Mouse (Mus musculus) sigmoid colon, adult 10 weeks (tissue): ENCODE results near the gene Cxcl1. TPM values are rescaled to one million over a fixed set of nuclear protein-coding genes. Genes with fewer than 3 reads are reported as not detected.

Experiments
- polyA plus RNA-seq: library from polyadenylated mRNA; stranded (reverse); fragments of 350-450 nt; fragmentation: Illumina TruSeq; extraction: RNeasy Lipid Tissue Mini Kit (QIAGEN cat#74804); gene quantifications from one replicate; pipeline ENCODE4 v1.2.3, GENCODE M21; 2014; ENCODE audit warnings: low read depth, low replicate concordance

Cxcl1 gene
- 1.3 TPM for polyA plus RNA-seq

DNA sequence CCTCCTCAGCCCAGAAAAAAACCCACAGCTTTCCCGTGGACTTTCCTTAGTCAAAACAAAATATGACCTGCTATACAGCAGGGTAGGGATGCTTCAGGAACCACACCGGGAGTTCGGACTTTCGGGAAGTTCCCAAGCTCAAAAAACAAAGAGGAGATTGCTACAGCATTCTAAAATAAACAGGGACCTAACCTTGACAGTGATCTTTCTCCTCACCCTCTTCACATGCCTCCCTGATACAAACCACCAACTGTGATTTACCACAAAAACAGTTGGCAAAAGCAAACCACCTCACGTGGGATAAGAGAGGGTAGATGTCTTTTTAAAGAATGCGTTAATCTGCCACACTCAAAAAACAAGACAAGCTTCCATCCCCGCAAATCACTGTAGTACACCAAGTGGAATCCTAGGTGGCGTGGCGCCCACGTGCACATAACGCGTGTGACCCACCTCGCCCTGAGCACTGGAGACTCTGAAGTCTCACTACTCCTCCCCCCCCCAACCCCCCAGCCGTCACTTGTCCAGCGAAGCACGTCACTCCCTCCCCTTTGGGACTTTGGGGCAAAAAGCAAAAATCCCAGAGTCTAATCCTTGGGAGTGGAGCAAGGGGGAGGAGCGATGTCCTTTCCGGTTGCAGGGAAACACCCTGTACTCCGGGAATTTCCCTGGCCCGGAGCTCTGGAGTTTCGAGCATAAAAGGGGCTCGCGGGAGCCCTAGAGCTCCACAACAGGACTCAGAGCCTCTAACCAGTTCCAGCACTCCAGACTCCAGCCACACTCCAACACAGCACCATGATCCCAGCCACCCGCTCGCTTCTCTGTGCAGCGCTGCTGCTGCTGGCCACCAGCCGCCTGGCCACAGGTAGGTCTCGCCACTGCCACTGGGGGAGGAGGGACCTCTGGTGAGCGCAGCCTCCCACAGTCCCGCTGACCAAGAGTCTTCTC lies at the start of gene Cxcl1:
Cxcl1 (plus strand) TSS at position 723 of the 945 bp plus-strand sequence.

DNA sequence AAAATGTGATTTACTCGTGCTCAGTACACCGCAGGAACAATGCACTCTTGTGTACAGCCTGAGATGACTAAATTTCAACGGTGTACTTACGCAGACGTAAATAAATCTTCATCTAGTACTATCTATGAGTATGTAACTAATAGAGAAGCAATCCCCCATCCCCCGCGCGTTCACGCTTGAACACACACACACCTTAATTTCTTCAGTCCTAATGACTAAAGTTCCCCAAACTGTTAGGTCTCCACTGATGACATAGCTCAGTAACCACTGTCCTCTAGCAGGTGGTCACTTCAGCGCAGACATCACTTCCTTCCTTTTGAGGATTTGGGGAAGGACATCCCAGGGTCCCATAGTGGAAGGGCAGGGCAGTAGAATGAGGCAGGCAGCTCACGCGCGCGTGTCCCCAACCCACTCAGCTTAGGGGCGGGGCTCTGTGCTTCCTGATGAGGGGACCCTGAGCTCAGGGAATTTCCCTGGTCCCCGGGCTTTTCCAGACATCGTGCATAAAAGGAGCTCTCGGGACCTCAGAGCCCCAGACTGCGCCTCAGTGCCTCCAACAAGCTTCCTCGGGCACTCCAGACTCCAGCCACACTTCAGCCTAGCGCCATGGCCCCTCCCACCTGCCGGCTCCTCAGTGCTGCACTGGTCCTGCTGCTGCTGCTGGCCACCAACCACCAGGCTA lies 12.4 kb downstream of the Cxcl1 start, which contains the start of gene Cxcl2:
Cxcl2 (plus strand) TSS at position 533 of the 682 bp plus-strand sequence.

DNA sequence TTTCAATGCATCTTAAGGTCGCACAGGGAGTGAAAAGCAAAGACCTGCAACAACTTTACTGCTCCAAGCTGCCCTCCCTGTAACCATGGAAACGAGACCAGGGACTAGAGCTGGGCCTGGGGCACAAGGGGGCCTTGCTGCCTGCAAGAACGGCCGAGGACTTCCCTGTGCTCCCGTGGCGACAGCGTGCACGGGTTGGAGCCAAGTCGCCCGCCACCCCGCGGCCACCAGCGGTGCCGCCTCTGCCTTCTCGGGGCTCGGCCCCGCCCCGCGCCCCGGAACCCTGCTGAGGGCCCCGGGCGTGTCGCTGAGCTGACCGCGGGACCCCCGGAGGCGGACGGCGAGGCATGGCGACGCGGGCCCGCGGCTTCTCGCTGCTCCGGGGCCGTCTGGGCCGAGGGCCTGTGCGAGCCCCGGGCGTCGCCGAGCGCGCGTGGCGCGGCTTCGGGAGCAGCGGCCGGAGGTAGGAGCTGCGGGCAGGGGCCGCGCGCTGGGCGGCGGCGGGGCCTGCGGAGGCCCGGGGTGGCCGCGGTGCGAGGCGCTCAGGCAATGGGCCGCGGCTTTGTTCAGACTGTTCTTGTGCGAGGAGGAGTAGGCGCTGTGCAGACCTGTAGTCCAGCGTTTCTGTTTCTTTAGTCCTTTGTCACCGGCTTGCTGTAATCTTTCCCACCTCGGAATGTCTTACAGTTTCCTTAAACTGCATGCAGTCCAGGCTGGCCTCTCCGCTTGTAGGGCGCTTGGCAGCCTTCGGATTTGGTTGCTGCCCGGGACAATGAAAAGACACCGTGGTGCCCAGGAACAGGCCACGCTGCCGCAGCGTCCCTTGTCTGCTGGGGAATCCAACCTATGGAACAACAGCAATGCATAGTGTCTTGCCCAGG lies 40.2 kb downstream of the Cxcl1 start, which contains the start of gene Mthfd2l:
Mthfd2l (plus strand) TSS at position 147 of the 881 bp plus-strand sequence.

Other genes with a start within 250 kb of the Cxcl1 start
- 2.4 TPM for gene Cxcl5, start 131.9 kb upstream of the Cxcl1 start, polyA plus RNA-seq
- gene Ppbp, start 122.7 kb upstream of the Cxcl1 start, polyA plus RNA-seq = 10.6 TPM
- gene Pf4, start 118.8 kb upstream of the Cxcl1 start, polyA plus RNA-seq = 35.1 TPM
- gene Cxcl3, start 105.1 kb upstream of the Cxcl1 start, polyA plus RNA-seq = not detected
- 0.19 TPM for gene Cxcl15, start 96.7 kb upstream of the Cxcl1 start, polyA plus RNA-seq
- gene Cxcl2, start 12.6 kb downstream of the Cxcl1 start, polyA plus RNA-seq = 1.0 TPM
- 70.8 TPM for gene Mthfd2l, start 39.9 kb downstream of the Cxcl1 start, polyA plus RNA-seq
- 0.25 TPM for gene Epgn, start 136.2 kb downstream of the Cxcl1 start, polyA plus RNA-seq
- gene Ereg, start 183.4 kb downstream of the Cxcl1 start, polyA plus RNA-seq = 12.9 TPM
- gene Areg, start 248.4 kb downstream of the Cxcl1 start, polyA plus RNA-seq = 22.8 TPM